Mouse (Mus musculus): ENCODE measurements around the gene Krt1. TPM values are rescaled to one million over a fixed set of nuclear protein-coding genes. Genes with fewer than 3 reads are reported as not detected.

Gene Krt1
- 1 to 10 TPM; 5.9 to 6.1 TPM for total RNA-seq (2021)

GRCm38 (mm10) chr15:101850694-101851093 is at the start of gene Krt1:
Gene Krt1, minus strand, starts transcription at chr15:101850794.
- no peak for DNase-seq
- intact Hi-C loops (cut with DNase I): no loop called here

DNA sequence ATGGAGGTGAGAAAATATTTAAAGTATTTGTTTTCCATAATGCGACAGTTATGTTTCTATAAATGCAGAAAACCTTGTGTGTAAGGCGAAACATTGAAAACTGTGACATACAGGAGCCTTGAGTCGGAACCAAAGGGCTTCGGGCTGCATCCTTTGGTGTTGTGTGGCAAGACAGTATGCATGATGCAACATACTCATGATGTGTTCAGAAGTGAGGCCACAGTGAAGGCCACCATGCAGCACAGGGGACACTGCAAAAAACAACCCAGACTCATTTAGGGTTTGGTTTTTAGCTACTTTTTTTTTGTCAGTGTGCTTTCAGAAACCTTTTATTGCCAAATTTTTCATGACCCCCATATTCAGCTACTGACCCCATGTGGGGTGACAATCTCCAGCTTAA is 44.6 kb upstream of the Krt1 start:
- intact Hi-C loops (cut with DNase I): no loop called here
- no peak for DNase-seq

GRCm38 (mm10) chr15:101892820-101893219 is 42.2 kb upstream of the Krt1 start, which contains the start of gene Krt76:
Gene Krt76, minus strand, starts transcription at chr15:101892920.
- no peak for DNase-seq
- intact Hi-C loops (cut with DNase I): no loop called here

DNA sequence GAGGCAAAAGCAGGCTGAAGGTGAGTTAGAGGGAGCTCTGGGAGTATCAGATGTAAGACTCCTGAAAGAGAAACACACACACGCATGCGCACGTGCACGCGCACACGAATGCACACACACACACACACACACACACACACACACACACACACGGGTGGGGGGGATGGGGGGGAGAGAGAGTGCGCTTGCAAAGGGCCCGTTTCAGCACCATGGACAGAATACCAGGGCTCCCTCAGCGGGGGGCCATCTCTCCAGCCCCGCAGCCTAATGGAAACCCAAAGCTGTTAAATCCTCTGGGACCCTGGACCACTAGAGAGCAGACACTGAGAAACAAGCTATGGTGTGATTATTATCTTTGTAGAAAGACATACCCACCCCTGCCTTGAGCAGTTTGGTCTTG is 29.2 kb upstream of the Krt1 start:
- intact Hi-C loops (cut with DNase I): no loop called here
- DNase-seq: no peak

DNA sequence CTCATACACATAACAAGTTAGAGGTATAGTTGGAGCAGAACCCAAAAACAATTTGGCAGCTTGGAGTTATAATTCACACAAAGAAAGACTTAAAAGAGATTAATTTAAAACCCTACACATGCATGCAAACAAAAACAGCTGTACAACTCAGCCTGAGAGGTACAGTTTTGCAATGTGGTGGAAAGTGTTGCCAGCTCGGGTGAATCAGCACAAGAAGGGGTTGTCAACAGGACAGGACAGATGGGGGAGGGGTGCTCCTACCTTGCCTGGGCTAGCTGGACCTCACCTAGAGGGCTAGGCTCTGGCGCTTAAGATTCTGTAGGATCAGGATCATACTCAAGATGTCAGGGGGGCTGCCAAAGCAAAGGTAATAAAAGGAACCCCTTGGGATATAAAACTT is 27.4 kb upstream of the Krt1 start:
- no peak for DNase-seq
- intact Hi-C loops (cut with DNase I): no loop called here

DNA sequence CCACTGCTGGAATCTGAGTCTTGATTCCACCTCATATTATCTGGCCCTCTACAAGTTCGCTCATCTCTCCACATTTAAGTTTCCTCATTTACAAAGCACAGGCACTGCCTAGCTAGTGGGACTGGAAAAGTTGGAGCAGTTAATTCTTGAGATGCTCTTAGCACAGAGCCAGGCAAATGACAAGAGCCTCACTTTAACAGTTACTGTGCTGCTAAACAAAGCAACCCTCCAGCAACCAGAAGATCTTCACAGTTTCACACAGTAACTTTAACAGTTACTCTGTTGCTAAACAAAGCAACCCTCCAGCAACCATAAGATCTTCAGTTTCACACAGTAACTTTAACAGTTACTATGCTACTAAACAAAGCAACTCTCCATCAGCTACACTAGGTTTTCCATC is 23.8 kb upstream of the Krt1 start:
- intact Hi-C loops (cut with DNase I): no loop called here
- no peak for DNase-seq

- DNase-seq: no peak
- intact Hi-C loops (cut with DNase I): no loop called here
Observed at GRCm38 (mm10) chr15:101873231-101873630, 22.6 kb upstream of the Krt1 start.

DNA sequence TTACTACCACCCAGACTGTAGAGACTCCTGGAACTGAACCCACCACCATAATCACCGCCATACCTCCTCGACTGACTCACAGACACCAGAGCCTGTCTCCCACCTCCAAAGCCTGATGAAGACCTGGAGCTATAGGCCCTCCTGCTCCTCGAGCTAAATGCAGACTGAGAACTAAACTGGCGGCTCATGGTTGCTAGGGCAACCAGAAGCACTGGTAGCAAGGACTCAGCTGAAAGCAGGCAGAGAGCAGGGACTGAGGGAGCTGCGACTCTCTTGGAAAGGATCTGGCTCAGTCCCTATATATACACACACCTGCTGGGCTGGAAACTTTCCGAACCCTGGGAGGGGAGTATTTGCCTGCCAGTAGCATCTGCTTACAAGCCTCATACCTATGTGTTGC is 18.8 kb upstream of the Krt1 start, which contains the start of gene Krt77:
Krt77 (minus strand) TSS at position 275 of the 400 bp plus-strand sequence.
- intact Hi-C loops (cut with DNase I): no loop called here
- DNase-seq: no peak

DNA sequence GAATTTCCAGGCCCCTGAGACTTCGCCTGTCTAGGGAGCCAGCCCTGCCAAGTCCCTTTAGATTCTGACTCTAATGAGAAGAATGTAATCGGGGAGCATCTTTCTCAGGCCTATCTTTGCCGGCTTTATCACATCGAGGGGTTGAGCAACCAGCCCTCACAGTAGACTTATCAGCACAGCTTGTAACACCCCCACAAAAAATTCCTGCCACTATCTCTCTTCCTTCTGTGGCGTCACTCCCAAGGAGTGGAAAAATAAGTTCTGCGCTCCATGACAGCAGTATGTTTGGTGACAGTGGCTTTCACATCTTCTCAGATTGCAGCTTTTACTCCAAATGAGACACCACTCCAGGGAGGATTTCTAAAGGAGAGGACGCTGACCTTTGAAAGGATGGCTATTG is 16.2 kb upstream of the Krt1 start:
- DNase-seq: no peak
- intact Hi-C loops (cut with DNase I): no loop called here

- intact Hi-C loops (cut with DNase I): no loop called here
- peak; percentile 37 for DNase-seq
Observed at GRCm38 (mm10) chr15:101860421-101861130, 10.0 kb upstream of the Krt1 start.

DNA sequence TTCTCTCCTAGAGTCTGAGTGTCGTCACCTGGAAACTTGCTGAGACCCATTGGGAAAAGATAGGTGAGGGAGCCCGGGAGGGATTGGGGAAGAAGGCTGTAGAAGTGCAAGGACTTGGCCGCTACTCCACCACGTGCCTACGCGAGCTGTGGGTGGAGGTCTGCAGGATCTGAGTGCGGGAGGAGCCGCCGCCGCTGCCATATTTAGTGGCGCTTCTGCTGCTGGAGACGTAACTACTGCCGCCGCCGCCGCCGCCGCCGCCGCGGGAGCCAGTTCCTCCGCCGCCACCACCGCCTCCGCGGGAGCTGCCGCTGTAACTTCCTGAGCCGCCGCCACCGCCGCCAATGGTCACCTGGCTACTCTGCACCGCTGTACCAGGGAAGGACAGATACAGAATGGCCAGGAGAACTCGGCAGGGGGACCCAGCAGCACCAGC is 9.2 kb upstream of the Krt1 start:
- peak; percentile 17 for DNase-seq
- intact Hi-C loops (cut with DNase I): no loop called here

- intact Hi-C loops (cut with DNase I): no loop called here
- no peak for DNase-seq
Observed at GRCm38 (mm10) chr15:101858673-101859425, 8.3 kb upstream of the Krt1 start.

DNA sequence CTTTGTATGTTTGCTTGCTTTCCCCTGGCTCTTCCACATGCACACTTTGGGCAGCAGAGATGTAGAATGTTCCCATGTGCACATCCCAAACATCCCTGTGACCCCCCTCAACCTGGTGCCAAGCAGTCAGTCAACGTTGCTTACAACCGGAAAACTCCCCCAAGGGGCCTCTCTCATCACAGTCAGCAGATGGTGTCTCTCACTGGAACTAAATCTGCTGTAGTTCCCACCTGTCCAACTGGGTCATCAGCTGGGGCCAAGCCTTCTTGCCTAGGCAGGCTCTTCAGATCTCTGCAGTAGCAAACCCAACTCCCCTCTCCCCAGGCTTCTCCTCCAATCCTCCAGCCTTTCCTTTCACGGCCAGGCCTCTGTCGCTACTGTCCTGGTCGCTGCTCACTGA is 6.1 kb upstream of the Krt1 start:
- intact Hi-C loops (cut with DNase I): no loop called here

GRCm38 (mm10) chr15:101855732-101856131 is 5.1 kb upstream of the Krt1 start:
- DNase-seq: no peak
- intact Hi-C loops (cut with DNase I): no loop called here

More for the DNA sequence above, 6.1 kb upstream of the Krt1 start:
- peak; percentile 23 for DNase-seq

- intact Hi-C loops (cut with DNase I): no loop called here
Observed at GRCm38 (mm10) chr15:101854294-101854693, 3.7 kb upstream of the Krt1 start.

GRCm38 (mm10) chr15:101852571-101852970 is 2.0 kb upstream of the Krt1 start:
- no peak for DNase-seq
- intact Hi-C loops (cut with DNase I): no loop called here

More at GRCm38 (mm10) chr15:101854294-101854693, 3.7 kb upstream of the Krt1 start:
- no peak for DNase-seq

GRCm38 (mm10) chr15:101845971-101846403 is 4.6 kb downstream of the Krt1 start:
- peak; percentile 41 for DNase-seq
- intact Hi-C loops (cut with DNase I): no loop called here

GRCm38 (mm10) chr15:101843192-101843591 is 7.4 kb downstream of the Krt1 start:
- DNase-seq: no peak
- intact Hi-C loops (cut with DNase I): no loop called here

GRCm38 (mm10) chr15:101834784-101835328 is 15.7 kb downstream of the Krt1 start:
- intact Hi-C loops (cut with DNase I): no loop called here

GRCm38 (mm10) chr15:101833131-101833530 is 17.5 kb downstream of the Krt1 start:
- intact Hi-C loops (cut with DNase I): no loop called here
- DNase-seq: no peak

More at GRCm38 (mm10) chr15:101834784-101835328, 15.7 kb downstream of the Krt1 start:
- no peak for DNase-seq

GRCm38 (mm10) chr15:101829441-101829840 is 21.2 kb downstream of the Krt1 start:
- intact Hi-C loops (cut with DNase I): no loop called here
- DNase-seq: no peak

DNA sequence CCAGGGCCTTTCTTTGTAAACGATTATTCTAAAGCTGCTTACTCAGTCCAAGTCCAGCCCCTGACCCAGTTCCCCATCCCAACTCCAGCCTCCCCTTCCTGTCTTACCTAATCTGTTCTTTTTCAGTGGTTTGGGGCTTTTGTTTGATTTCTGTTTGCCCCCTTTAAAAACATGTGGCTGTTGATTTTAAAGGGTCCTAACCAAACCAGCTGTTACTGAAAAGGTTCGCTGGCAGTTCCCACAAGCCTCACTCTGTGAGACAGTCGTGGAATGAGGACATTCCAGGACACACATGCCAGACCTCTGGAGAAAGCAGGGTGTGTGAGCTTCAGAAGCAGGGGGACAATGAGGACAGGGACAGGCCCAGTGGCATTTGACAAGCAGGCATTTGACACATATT is 28.8 kb downstream of the Krt1 start:
- no peak for DNase-seq
- intact Hi-C loops (cut with DNase I): no loop called here
